Mouse (Mus musculus) thymus, adult 18-20 months (tissue): Measurements from ENCODE around the gene Ifne.

ENCODE experiments used
- DNase-seq, 2 experiments: peaks; one replicate each; pipeline ENCODE4 v3.0.0; 2022; ENCODE audit warnings: mixed read lengths in 2 of 2

Ifne gene

GRCm38 (mm10) chr4:88880101-88880500 lies at the start of gene Ifne:
Gene Ifne (minus strand): TSS chr4:88880201.
- DNase-seq: no peak

- DNase-seq: no peak
These were observed 48.5 kb upstream of the Ifne start for GRCm38 (mm10) chr4:88928341-88929102.

- DNase-seq: no peak
These were observed 47.8 kb upstream of the Ifne start for GRCm38 (mm10) chr4:88927850-88928249.

GRCm38 (mm10) chr4:88926637-88927036 lies 46.6 kb upstream of the Ifne start:
- no peak for DNase-seq

GRCm38 (mm10) chr4:88926082-88926481 lies 46.1 kb upstream of the Ifne start:
- no peak for DNase-seq

- no peak for DNase-seq
These were observed 45.5 kb upstream of the Ifne start for GRCm38 (mm10) chr4:88925456-88925855.

- DNase-seq: no peak
These were observed 41.3 kb upstream of the Ifne start for GRCm38 (mm10) chr4:88921280-88921679.

DNA sequence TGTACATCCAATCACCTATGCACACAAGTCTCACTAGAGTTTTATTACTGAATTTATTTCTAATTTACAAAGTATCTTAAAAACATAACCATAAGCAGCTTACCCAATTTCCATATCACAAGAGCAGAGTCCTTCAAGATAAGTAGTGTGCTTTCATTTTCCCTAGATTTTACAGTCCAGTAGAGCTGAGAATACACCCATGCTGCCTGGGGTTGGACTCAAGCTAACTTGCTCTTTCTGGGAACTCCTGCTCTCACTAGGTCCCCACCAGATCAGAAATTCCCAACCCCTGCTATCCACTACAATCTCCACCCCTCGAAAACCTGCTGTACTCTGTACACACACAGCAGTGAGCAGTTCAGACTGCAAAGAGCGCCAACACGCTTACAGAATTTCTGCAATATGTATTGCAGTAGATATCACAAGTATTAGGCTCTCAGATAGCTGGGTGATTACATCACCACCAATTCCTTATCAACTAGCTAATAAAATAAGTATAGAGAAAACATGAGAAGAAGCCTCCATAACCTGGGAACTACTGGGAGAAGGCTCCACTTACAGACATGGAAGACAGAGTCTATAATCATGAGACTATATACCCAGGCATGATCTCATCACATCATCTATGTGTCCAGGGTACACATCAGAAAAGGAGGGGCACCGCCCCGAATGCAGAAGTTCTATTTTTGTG lies 37.9 kb upstream of the Ifne start:
- no peak for DNase-seq

GRCm38 (mm10) chr4:88916306-88916705 lies 36.3 kb upstream of the Ifne start:
- DNase-seq: no peak

- DNase-seq: no peak
These were observed 34.0 kb upstream of the Ifne start for GRCm38 (mm10) chr4:88913984-88914383.

GRCm38 (mm10) chr4:88912882-88913281 lies 32.9 kb upstream of the Ifne start:
- no peak for DNase-seq

DNA sequence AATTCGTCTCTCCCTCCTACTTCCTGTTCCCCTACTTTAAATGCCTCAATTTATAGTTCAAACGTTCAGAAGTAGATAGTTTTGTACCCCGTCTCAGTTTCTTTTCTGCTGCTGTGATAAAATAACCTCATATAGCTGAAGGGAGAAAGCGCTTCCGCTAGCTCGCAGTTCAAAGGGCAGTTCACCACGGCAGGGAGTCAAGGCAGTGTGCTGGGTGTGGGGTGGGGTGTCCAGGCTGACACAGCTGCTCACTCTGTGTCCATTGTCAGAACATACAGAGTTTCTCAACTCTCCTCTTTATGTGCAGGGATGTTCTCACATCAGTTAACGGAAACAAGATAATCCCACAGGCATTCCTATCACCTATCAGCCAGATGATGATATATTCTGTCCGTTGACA lies 32.2 kb upstream of the Ifne start:
- no peak for DNase-seq

DNA sequence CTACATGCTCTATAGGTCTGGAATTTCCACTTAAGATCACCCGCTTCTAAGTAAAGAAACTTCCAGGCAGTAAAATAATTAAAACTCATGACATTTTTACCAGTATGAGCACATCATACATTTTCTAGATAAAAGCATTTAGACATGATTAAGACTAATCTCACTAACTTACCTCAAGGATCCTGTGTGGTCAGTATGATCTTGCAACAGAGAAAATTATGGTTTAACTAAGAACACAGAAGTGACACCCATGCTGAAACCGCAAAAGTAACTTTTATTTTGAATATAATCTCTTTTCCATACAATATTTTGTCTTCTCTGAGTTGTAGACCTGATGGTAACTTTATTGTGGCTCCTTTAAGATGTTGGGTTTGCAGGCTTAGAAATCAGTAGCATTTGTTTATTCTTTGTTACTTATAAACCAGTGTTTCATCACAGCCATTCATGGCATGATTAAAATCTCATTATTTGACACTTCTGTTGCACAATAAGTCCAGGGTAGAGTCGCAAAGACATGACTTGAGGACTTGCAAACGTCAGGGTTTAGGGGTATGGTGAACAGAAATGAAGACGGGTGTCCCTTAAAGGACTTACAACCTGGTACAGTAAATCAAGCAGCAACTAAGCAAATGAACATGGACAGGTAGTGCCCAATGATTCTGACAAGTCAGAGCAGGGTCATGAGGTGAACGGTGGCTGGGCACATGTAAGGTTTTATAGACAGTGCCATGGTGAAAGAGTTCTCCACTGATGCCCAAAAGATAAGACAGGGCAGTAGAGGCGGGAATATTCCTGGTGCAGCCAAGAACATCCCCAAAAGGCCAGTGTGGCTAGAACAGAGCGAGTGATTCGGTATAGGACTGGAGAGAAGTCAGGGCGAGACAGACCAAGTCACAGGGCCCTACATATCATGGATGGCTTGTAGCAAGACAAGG lies 29.9 kb upstream of the Ifne start:
- DNase-seq: no peak

- DNase-seq: no peak
These were observed 13.3 kb upstream of the Ifne start for GRCm38 (mm10) chr4:88893201-88893754.

DNA sequence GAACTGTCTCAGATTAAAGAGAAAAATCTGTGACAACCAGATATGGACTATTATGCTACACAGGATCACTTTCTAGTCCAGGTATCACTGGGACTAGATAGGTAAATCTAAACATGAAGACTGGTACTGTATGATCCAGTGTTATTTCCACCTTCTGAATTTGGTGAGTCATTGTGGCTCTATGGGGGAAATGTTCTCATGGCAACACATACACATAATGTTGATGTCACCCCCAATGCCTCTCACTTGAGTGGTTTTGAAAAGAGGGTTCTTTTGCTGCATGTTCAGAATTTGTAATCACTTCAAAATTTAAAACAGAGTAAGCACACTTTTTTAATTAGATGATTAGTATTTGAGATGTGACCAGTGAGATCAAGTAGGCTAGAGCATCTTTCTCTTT lies 8.2 kb upstream of the Ifne start:
- no peak for DNase-seq

- no peak for DNase-seq
These were observed 1.2 kb downstream of the Ifne start for GRCm38 (mm10) chr4:88878772-88879171.

- DNase-seq: no peak
These were observed 1.8 kb downstream of the Ifne start for GRCm38 (mm10) chr4:88878246-88878645.

DNA sequence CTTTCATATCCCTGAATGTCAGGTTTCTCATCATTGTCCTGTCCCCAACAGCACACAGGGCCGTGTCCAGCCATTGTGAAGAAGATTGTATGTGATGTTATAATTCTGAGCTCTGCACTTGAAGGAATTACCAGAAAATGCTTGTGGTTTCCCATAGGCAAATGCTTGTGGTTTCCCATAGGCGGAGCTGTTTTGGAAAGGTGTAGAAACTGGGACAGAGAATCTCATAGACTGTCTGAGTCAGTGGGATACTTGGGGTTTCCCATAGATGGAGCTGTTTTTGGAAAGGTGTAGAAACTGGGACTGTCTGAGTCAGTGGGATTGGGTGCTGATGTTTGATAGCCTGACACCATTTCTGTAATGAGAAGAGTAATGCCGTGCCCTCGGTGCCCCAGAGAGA lies 3.5 kb downstream of the Ifne start:
- DNase-seq: no peak

DNA sequence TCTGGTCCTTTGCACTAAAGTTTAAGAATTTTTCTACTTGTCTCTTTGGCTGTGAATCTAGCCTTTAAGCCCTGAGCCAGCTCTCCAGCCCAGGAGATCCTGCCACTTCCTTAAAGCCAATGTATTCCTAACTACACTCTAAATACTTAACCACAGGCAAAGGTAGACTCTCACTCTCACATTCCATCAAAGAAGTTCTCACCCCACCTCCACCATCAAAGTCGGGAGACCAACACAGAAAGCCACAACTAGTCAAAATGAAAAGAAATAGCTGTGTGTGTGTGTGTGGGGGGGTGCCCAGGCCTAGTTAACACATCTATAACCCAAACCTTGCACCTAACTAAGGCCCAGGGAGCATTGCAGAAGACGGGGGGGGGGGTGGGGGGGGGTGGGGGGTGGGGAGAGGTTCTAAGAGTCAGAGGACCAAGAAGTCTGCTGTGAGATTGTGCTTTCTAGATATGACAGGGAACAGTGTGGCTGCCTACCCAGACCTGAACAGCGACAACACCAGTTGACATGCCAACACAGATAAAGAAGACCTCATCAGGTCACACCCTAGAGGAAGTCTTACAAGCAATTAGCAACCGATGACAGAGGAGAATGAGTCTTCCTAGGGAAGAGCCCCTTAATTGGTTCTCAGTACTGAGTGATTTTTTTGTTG lies 4.4 kb downstream of the Ifne start:
- no peak for DNase-seq

DNA sequence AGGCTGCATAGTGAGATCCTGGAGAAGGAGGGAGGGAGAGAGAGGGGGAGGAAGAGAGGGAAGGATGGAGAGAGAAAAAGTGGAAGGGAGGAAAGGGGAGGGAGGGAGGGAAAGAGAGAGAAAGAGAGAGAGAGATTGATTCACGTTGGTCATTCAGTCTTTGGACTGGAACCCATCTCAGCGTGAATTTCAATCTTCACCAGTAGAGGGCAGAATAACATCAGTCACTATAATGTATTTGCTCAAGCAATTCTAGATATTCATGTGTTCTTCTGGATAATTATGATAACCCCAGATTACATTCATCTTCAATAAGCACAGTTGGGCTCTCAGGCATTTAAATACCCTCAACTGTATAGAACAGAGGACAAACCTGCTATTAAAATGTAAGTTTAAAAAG lies 7.3 kb downstream of the Ifne start:
- no peak for DNase-seq

- DNase-seq: peak; percentile 34 to 58
These were observed 11.8 kb downstream of the Ifne start for GRCm38 (mm10) chr4:88867926-88868911.
